Comparison of ENCODE assay signal across 8 mouse cellular contexts in the genomic region with DNA sequence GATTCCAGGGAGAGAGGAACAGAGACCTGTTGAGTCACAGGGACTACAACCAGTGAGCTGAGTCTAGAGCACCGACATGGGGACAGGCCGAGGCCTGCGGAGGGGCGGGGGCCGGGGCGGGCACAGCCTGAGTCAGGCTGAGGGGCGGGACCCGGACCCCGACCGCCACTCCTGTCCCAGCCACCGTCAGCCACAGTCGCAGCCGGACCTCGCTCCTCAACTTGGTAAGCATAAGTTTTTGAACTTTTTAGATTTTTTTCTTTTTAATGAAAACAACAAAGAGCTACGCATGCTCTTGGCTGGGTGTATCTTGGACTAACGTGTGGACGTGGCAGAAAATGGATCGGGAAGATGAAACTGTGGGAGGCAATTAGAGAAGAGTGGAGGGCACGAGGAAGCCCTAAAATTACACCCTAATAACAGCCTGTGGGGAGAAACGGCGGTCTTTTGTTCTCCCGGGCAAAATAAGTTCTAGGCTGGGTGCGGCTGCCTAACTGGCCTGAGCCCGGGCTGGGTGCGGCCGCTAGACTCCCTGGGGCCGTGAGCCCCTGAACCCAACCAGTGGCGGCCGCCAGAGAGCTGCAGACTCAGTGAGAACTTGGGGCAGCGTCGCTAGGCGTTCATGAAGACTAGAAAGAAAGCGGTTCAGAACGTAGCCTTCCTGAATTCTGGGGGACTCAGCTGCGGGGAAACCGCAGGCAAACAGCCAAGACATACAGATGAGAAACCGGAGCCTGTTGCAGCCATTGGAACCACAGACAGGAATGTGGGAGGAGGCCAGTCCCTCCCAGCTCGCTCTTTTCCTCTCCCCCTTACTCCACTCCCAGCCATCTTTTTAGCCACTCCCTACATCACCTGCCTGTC. TPM values are rescaled to one million over a fixed set of nuclear protein-coding genes. Genes with fewer than 3 reads are reported as not detected.
DNase-seq lines count a peak whose midpoint lies in the region; ATAC-seq and TF ChIP-seq lines count a peak whose summit lies in the region.

A gene (plus strand): TSS at position 159 of the 864 bp plus-strand sequence.

- under 1% methylated on average over 38 of the region's 38 CpGs for WGBS in embryonic facial prominence, embryonic 13.5 days
- under 1% methylated on average over 37 of the region's 38 CpGs for WGBS in heart, embryonic 11.5 days (ENCODE audit: insufficient replicate concordance)
- WGBS in kidney, embryonic 14.5 days, result 0% methylated on average over 38 of the region's 38 CpGs
- WGBS in lung, postnatal 0 days, result 0% methylated on average over 38 of the region's 38 CpGs

- H3K27me3 ChIP-seq in embryonic facial prominence, embryonic 13.5 days, result no peaks in the 10 kb centered on the region
- H3K27me3 ChIP-seq in heart, embryonic 11.5 days (ENCODE audit: control insufficient read depth, insufficient read depth, low read length), result no peaks in the 10 kb centered on the region
- no peaks in the 10 kb centered on the region for H3K27me3 ChIP-seq in kidney, embryonic 14.5 days (ENCODE audit: control insufficient read depth, insufficient read depth, low read length)
- no peaks in the 10 kb centered on the region for H3K27me3 ChIP-seq in lung, postnatal 0 days (replicated peaks; ENCODE audit: insufficient read depth, low read length)

- no peaks in the 10 kb centered on the region for H3K9me3 ChIP-seq in embryonic facial prominence, embryonic 13.5 days
- H3K9me3 ChIP-seq in heart, embryonic 11.5 days (replicated peaks; ENCODE audit: control insufficient read depth, low read length), result no peaks in the 10 kb centered on the region
- H3K9me3 ChIP-seq in kidney, embryonic 14.5 days (ENCODE audit: control insufficient read depth, low read length), result no peaks in the 10 kb centered on the region
- no peaks in the 10 kb centered on the region for H3K9me3 ChIP-seq in lung, postnatal 0 days (ENCODE audit: low read length)

- peak within 1 kb of the TSS; percentile 88 for H3K9ac ChIP-seq in embryonic facial prominence, embryonic 13.5 days
- H3K9ac ChIP-seq in heart, embryonic 11.5 days (ENCODE audit: low read depth, low read length), result peak within 1 kb of the TSS; percentile 78
- H3K9ac ChIP-seq in kidney, embryonic 14.5 days (ENCODE audit: low read depth, low read length), result peak within 1 kb of the TSS; percentile 78
- H3K9ac ChIP-seq in lung, postnatal 0 days (replicated peaks; ENCODE audit: low read depth), result peak within 1 kb of the TSS; percentile 75

- H3K36me3 ChIP-seq in embryonic facial prominence, embryonic 13.5 days, result peaks cover 15% of the 10 kb centered on the region
- 0 out of 2 replicates have a peak, but pooled peaks cover 3% of the 10 kb centered on the region for H3K36me3 ChIP-seq in heart, embryonic 11.5 days (ENCODE audit: control insufficient read depth, insufficient read depth, low read length)
- peaks cover 9% of the 10 kb centered on the region for H3K36me3 ChIP-seq in kidney, embryonic 14.5 days (ENCODE audit: control insufficient read depth, insufficient read depth, low read length)
- H3K36me3 ChIP-seq in lung, postnatal 0 days (ENCODE audit: insufficient read depth, low read length), result peaks cover 3% of the 10 kb centered on the region; the same call in 1 of the 2 replicates

- DNase-seq in 3134 (ENCODE audit: extremely low read depth, insufficient read length, low spot score), result peak; percentile 93
- peak; percentile 81 for DNase-seq in R1 (ENCODE audit: low read depth, low spot score)
- peak; percentile 90 for DNase-seq in lung, postnatal 0 days (ENCODE audit: low spot score)
- peak; percentile 35 for DNase-seq in ovary, adult 18-20 months (ENCODE audit: low spot score)
- peak; percentile 60 to 69 for DNase-seq in urinary bladder, adult 18-20 months (ENCODE audit: low spot score in 2 of 2)

- TF ChIP-seq EP300 in lung, postnatal 0 days (IDR thresholded peaks at IDR 0.05), result 0 out of 2 replicates have a peak, but pooled peaks have one; percentile 11

- H3K4me2 ChIP-seq in embryonic facial prominence, embryonic 13.5 days, result peak within 1 kb of the TSS; percentile 63
- H3K4me2 ChIP-seq in heart, embryonic 11.5 days, result peak within 1 kb of the TSS; percentile 71
- H3K4me2 ChIP-seq in kidney, embryonic 14.5 days (replicated peaks; ENCODE audit: low read depth, low read length), result peak within 1 kb of the TSS; percentile 53
- H3K4me2 ChIP-seq in lung, postnatal 0 days (replicated peaks; ENCODE audit: low read depth, low read length), result peak within 1 kb of the TSS; percentile 64

- H3K27ac ChIP-seq in embryonic facial prominence, embryonic 13.5 days, result peak within 1 kb of the TSS; percentile 98
- peak within 1 kb of the TSS; percentile 68 for H3K27ac ChIP-seq in heart, embryonic 11.5 days (ENCODE audit: low read depth, low read length)
- H3K27ac ChIP-seq in kidney, embryonic 14.5 days (ENCODE audit: low read depth, low read length), result peak within 1 kb of the TSS; percentile 91
- H3K27ac ChIP-seq in lung, postnatal 0 days (ENCODE audit: low read length), result peak within 1 kb of the TSS; percentile 95

- H3K4me1 ChIP-seq in embryonic facial prominence, embryonic 13.5 days, result peaks cover 33% of the 10 kb centered on the region
- H3K4me1 ChIP-seq in heart, embryonic 11.5 days (ENCODE audit: control insufficient read depth, insufficient read depth, low read length), result peaks cover 8% of the 10 kb centered on the region; the same call in 1 of the 2 replicates
- peaks cover 8% of the 10 kb centered on the region for H3K4me1 ChIP-seq in kidney, embryonic 14.5 days (ENCODE audit: control insufficient read depth, insufficient read depth, low read length)
- H3K4me1 ChIP-seq in lung, postnatal 0 days (ENCODE audit: insufficient read depth, low read depth, low read length), result peaks cover 9% of the 10 kb centered on the region

- peak; percentile 31; the same call in 1 of the 2 replicates for TF ChIP-seq CTCF in lung, postnatal 0 days (IDR thresholded peaks at IDR 0.05)

- ATAC-seq in embryonic facial prominence, embryonic 13.5 days (ENCODE audit: insufficient number of reproducible peaks, insufficient read depth, low FRiP score, low TSS enrichment, low read depth), result peak; percentile 95
- ATAC-seq in heart, embryonic 11.5 days (replicated peaks; ENCODE audit: insufficient number of reproducible peaks, low FRiP score, low TSS enrichment), result peak; percentile 89
- ATAC-seq in kidney, embryonic 14.5 days (ENCODE audit: low FRiP score, low TSS enrichment), result peak; percentile 97
- ATAC-seq in lung, postnatal 0 days, result peak; percentile 96

- H3K4me3 ChIP-seq in embryonic facial prominence, embryonic 13.5 days, result peak within 1 kb of the TSS; percentile 69
- H3K4me3 ChIP-seq in heart, embryonic 11.5 days (ENCODE audit: low read depth, low read length), result peak within 1 kb of the TSS; percentile 71
- peak within 1 kb of the TSS; percentile 77 for H3K4me3 ChIP-seq in kidney, embryonic 14.5 days (ENCODE audit: low read length)
- peak within 1 kb of the TSS; percentile 73 for H3K4me3 ChIP-seq in lung, postnatal 0 days (ENCODE audit: low read depth, low read length)

RNA-seq across cellular contexts. Expression of the gene that starts here (rescaled TPM):
- 1,381 and 1,392 TPM in 2 replicates for polyA plus RNA-seq in embryonic facial prominence, embryonic 13.5 days (2015; fragmentation: Nextera tagmentation; extraction: Ambion mirVana)
- polyA plus RNA-seq in heart, embryonic 11.5 days (2014; fragmentation: Nextera tagmentation; extraction: Ambion mirVana), result 733 and 790 TPM in 2 replicates
- 1,151 and 1,469 TPM in 2 replicates for polyA plus RNA-seq in kidney, embryonic 14.5 days (2014; fragmentation: Nextera tagmentation; extraction: Ambion mirVana)
- 2,427 and 2,513 TPM in 2 replicates for polyA plus RNA-seq in lung, postnatal 0 days (2015; fragmentation: Nextera tagmentation; extraction: Ambion mirVana)

Comparison
In these comparisons a context has a peak if more than half of its experiments do, and no peak if none do; other contexts are left out.
1. Peak in every context shown above with its lines: DNase-seq, ATAC-seq, H3K4me3 ChIP-seq and H3K27ac ChIP-seq.
2. DNase-seq: peak in every context shown above with its lines; median percentile 93 in 3134; 90 in lung, postnatal 0 days; 81 in R1; 64 in urinary bladder, adult 18-20 months; 35 in ovary, adult 18-20 months.